Mouse (Mus musculus): ENCODE measurements around the gene Ankrd23.

Ankrd23 gene

GRCm38 (mm10) chr1:36563197-36563596 is 26.5 kb upstream of the Ankrd23 start:
- peak in 1 of 2 experiments; percentile 73 for DNase-seq

- no peak for DNase-seq
These were observed 25.7 kb upstream of the Ankrd23 start for GRCm38 (mm10) chr1:36562388-36562787.

GRCm38 (mm10) chr1:36560903-36561302 is 24.2 kb upstream of the Ankrd23 start:
- no peak for DNase-seq

GRCm38 (mm10) chr1:36559888-36560287 is 23.2 kb upstream of the Ankrd23 start:
- DNase-seq = no peak

- peak in 1 of 2 experiments; percentile 52 for DNase-seq
These were observed 22.6 kb upstream of the Ankrd23 start for GRCm38 (mm10) chr1:36559256-36559655.

- peak; percentile 86 to 88 for DNase-seq
These were observed 21.6 kb upstream of the Ankrd23 start, which contains the start of gene Sema4c for GRCm38 (mm10) chr1:36558031-36558993. TSS of gene Sema4c (minus strand) at chr1:36558349.

GRCm38 (mm10) chr1:36557457-36558011 is 20.9 kb upstream of the Ankrd23 start:
- peak; percentile 91 to 93 for DNase-seq

- DNase-seq = peak; percentile 99 to 100
These were observed 20.1 kb upstream of the Ankrd23 start for GRCm38 (mm10) chr1:36556553-36557456.

GRCm38 (mm10) chr1:36555798-36556395 is 19.2 kb upstream of the Ankrd23 start:
- peak; percentile 82 to 89 for DNase-seq

GRCm38 (mm10) chr1:36554633-36555399 is 18.1 kb upstream of the Ankrd23 start:
- DNase-seq = peak; percentile 67 to 68

- DNase-seq = peak; percentile 80 to 87
These were observed 15.8 kb upstream of the Ankrd23 start for GRCm38 (mm10) chr1:36552506-36552905.

- DNase-seq = no peak
These were observed 15.2 kb upstream of the Ankrd23 start for GRCm38 (mm10) chr1:36551904-36552303.

GRCm38 (mm10) chr1:36550075-36550863 is 13.6 kb upstream of the Ankrd23 start:
- peak; percentile 54 to 57 for DNase-seq

- DNase-seq = no peak
These were observed 12.8 kb upstream of the Ankrd23 start for GRCm38 (mm10) chr1:36549491-36549890.

GRCm38 (mm10) chr1:36548771-36549170 is 12.1 kb upstream of the Ankrd23 start:
- DNase-seq = no peak

GRCm38 (mm10) chr1:36547981-36548598 is 11.4 kb upstream of the Ankrd23 start:
- peak; percentile 72 to 76 for DNase-seq

GRCm38 (mm10) chr1:36546888-36547471 is 10.3 kb upstream of the Ankrd23 start, which contains the start of gene Ankrd39:
TSS of gene Ankrd39 (minus strand) at chr1:36547445.
- peak; percentile 99 for DNase-seq

GRCm38 (mm10) chr1:36545845-36546600 is 9.3 kb upstream of the Ankrd23 start:
- peak; percentile 61 to 62 for DNase-seq

- DNase-seq = no peak
These were observed 8.7 kb upstream of the Ankrd23 start for GRCm38 (mm10) chr1:36545382-36545781.
